Mouse (Mus musculus) heart, postnatal 25 days (tissue): ENCODE results near the gene Mcm6. TPM values are rescaled to one million over a fixed set of nuclear protein-coding genes. Genes with fewer than 3 reads are reported as not detected.

ENCODE experiments used
- DNase-seq: peaks from one replicate; pipeline ENCODE4 v3.0.0; 2022; ENCODE audit warnings: low spot score
- intact Hi-C: fragments of 180-260 bp; cut with DNase I; formaldehyde crosslinking; loops from one replicate; pipeline ENCODE4 v1.15.1; 2025
- total RNA-seq, 2 experiments: library from RNA; stranded (reverse); gene quantifications; 2 replicates each; pipeline ENCODE4 v1.2.3; 2021

Mcm6 gene
- 1 to 10 TPM; 6.3 to 6.4 TPM for total RNA-seq

GRCm38 (mm10) chr1:128359554-128360376, at the start of gene Mcm6:
Gene Mcm6, minus strand, starts transcription at chr1:128359664.
- intact Hi-C loops: no loop called here
- DNase-seq: peak; percentile 91

GRCm38 (mm10) chr1:128406846-128407245, 47.4 kb upstream of the Mcm6 start:
- intact Hi-C loops: no loop called here
- DNase-seq: no peak

GRCm38 (mm10) chr1:128405675-128406074, 46.2 kb upstream of the Mcm6 start:
- no peak for DNase-seq
- intact Hi-C loops: no loop called here

GRCm38 (mm10) chr1:128405041-128405481, 45.6 kb upstream of the Mcm6 start:
- intact Hi-C loops: no loop called here
- DNase-seq: no peak

- intact Hi-C loops: no loop called here
These were observed 41.5 kb upstream of the Mcm6 start for GRCm38 (mm10) chr1:128400926-128401325.

GRCm38 (mm10) chr1:128399941-128400915, 40.8 kb upstream of the Mcm6 start:
- DNase-seq: no peak
- intact Hi-C loops: no loop called here

More at GRCm38 (mm10) chr1:128400926-128401325, 41.5 kb upstream of the Mcm6 start:
- no peak for DNase-seq

GRCm38 (mm10) chr1:128398738-128399445, 39.4 kb upstream of the Mcm6 start:
- intact Hi-C loops: no loop called here
- DNase-seq: no peak

GRCm38 (mm10) chr1:128394657-128395056, 35.2 kb upstream of the Mcm6 start:
- intact Hi-C loops: no loop called here

GRCm38 (mm10) chr1:128392382-128392781, 32.9 kb upstream of the Mcm6 start:
- no peak for DNase-seq
- intact Hi-C loops: no loop called here

More at GRCm38 (mm10) chr1:128394657-128395056, 35.2 kb upstream of the Mcm6 start:
- DNase-seq: no peak

- intact Hi-C loops: no loop called here
- no peak for DNase-seq
These were observed 27.0 kb upstream of the Mcm6 start for GRCm38 (mm10) chr1:128386487-128386886.

- intact Hi-C loops: no loop called here
- DNase-seq: no peak
These were observed 17.4 kb upstream of the Mcm6 start for GRCm38 (mm10) chr1:128376841-128377240.

GRCm38 (mm10) chr1:128372143-128372860, 12.8 kb upstream of the Mcm6 start:
- DNase-seq: no peak

GRCm38 (mm10) chr1:128368732-128369441, 9.4 kb upstream of the Mcm6 start:
- intact Hi-C loops: loop anchor here (2.0 kb wide), 2 partner anchors 456 to 464 kb away; no protein-coding TSS in a partner anchor
- DNase-seq: no peak

More at GRCm38 (mm10) chr1:128372143-128372860, 12.8 kb upstream of the Mcm6 start:
- intact Hi-C loops: loop anchor here (5.0 kb wide), 2 partner anchors 85 to 220 kb away; partner anchors contain the start of gene Cxcr4

GRCm38 (mm10) chr1:128360601-128361000, 1.1 kb upstream of the Mcm6 start:
- no peak for DNase-seq
- intact Hi-C loops: no loop called here

GRCm38 (mm10) chr1:128358916-128359553, 429 bp downstream of the Mcm6 start:
- intact Hi-C loops: no loop called here
- no peak for DNase-seq

- intact Hi-C loops: no loop called here
These were observed 1.2 kb downstream of the Mcm6 start for GRCm38 (mm10) chr1:128358276-128358675.

GRCm38 (mm10) chr1:128357452-128357851, 2.0 kb downstream of the Mcm6 start:
- no peak for DNase-seq
- intact Hi-C loops: no loop called here

More at GRCm38 (mm10) chr1:128358276-128358675, 1.2 kb downstream of the Mcm6 start:
- DNase-seq: no peak

GRCm38 (mm10) chr1:128353092-128353491, 6.4 kb downstream of the Mcm6 start:
- DNase-seq: no peak
- intact Hi-C loops: no loop called here
